Mouse (Mus musculus): ENCODE results near the gene Arrdc5. TPM values are rescaled to one million over a fixed set of nuclear protein-coding genes. Genes with fewer than 3 reads are reported as not detected.

The Arrdc5 gene
- polyA plus RNA-seq, 1 experiment: not detected

DNA sequence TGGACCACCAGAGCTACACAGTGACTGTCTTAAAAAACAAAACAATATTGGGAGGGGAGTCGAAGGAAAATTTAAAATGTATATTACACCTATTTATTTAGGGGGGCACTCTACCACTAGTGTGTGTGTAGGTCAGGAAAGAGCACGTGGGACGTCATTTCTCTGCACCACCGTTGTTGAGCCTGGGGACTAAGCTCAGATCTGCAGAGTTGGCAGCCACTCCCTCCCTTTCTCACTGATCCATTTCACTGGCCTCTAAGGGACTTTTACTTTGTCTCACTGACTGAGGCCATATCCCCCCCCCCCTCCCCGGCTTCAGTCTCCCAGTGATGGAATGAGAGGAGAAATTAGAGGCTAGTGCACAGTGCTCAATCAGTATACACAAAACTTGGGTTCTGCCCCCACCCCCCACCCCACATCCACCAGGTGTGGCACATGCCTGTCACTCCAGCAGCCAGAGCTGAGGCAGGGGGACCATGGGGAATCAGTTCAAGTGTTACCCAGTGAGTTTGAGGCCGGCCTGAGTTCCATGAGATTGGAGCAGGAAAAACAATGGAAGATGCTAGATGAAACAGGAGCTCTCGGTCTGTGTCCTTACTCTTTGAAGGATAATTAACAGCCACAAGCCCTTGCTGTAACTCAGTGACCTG is 8.1 kb downstream of the Arrdc5 start:
- Histone ChIP-seq H3K4me3 (ENCODE audit: insufficient read depth, low read depth, low read length) (no peak overlapping the region), H3K27ac (replicated peaks; ENCODE audit: low read depth, low read length) (peak overlapping the region; percentile 91), H3K4me1 (ENCODE audit: control insufficient read depth, insufficient read depth, insufficient read length, low read length) (peaks cover 17% of the 10 kb centered on the region)

DNA sequence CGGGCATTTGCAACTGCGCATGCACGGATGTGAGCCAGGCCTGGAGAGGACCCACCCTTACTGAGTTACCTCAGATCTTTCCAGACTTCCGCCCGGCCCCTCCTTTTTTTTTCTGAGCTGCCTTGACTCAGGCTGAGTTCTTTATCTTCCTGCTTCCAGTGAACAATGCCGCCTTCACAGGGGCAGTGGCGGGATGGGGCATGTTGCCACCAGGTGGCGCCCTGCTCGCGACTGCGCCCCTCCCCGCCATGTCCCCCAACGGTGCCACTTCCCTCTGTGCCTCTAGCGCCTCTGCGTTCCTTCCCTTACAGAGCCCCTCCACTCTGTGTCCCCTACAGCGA is 8.9 kb downstream of the Arrdc5 start:
- peak overlapping the region; percentile 72 for H3K4me3 ChIP-seq (ENCODE audit: insufficient read depth, low read depth, low read length)

DNA sequence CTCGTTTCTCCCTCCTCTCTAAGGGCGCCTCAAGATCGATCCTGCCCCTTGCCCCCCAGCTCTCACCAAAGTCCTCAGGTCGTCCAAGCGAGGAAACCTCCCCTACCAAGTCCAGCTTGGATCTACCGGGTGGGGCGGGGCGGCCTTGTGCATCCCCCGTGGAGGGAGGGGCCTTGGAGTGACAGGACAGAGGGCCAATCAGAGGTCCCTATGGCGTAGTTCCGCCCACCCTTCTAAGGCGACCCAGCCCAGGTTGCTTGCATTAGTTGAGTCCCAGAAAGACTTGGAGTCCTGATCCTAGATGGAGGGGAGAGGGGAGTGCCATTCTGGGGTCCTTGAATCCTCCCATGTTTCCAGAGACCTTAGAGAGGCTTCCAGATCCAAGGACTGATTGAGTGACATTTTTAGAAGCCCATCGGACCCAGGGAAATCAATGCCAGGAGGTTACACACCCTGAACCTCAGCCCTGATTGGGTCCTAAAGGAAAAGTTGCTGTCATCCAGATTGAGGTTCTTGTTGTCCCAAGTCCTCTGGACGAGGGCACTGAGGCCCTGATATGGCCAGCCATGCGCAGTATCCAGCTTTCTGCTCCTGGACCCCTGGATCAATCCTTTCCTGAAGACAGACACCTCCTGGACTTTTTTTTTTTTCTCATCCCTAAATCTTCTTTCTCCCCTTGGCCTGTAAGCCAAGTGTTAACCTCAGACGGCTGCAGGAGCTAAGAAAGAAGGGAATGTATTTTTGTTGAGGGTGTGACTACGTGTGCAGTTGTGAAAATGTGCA is 9.5 kb downstream of the Arrdc5 start:
- peaks cover 17% of the 10 kb centered on the region for H3K4me1 ChIP-seq (ENCODE audit: control insufficient read depth, insufficient read depth, insufficient read length, low read length)
- H3K27ac ChIP-seq (replicated peaks; ENCODE audit: low read depth, low read length): peak overlapping the region; percentile 77
- peak overlapping the region; percentile 72 for H3K4me3 ChIP-seq (ENCODE audit: insufficient read depth, low read depth, low read length)

More for the DNA sequence above, 8.9 kb downstream of the Arrdc5 start:
- Histone ChIP-seq H3K4me1 (ENCODE audit: control insufficient read depth, insufficient read depth, insufficient read length, low read length) (peaks cover 17% of the 10 kb centered on the region), H3K27ac (replicated peaks; ENCODE audit: low read depth, low read length) (peak overlapping the region; percentile 91)

- Histone ChIP-seq H3K27ac (replicated peaks; ENCODE audit: low read depth, low read length) (peak overlapping the region; percentile 58), H3K4me3 (ENCODE audit: insufficient read depth, low read depth, low read length) (peak overlapping the region; percentile 72), H3K4me1 (ENCODE audit: control insufficient read depth, insufficient read depth, insufficient read length, low read length) (peaks cover 17% of the 10 kb centered on the region)
Observed at GRCm38 (mm10) chr17:56289371-56290331, 10.4 kb downstream of the Arrdc5 start.

GRCm38 (mm10) chr17:56288866-56289265 is 11.2 kb downstream of the Arrdc5 start:
- Histone ChIP-seq H3K4me1 (ENCODE audit: control insufficient read depth, insufficient read depth, insufficient read length, low read length) (peaks cover 17% of the 10 kb centered on the region), H3K27ac (replicated peaks; ENCODE audit: low read depth, low read length) (peak overlapping the region; percentile 58), H3K4me3 (ENCODE audit: insufficient read depth, low read depth, low read length) (peak overlapping the region; percentile 72)

GRCm38 (mm10) chr17:56287830-56288229 is 12.3 kb downstream of the Arrdc5 start:
- peak overlapping the region; percentile 24 for H3K4me3 ChIP-seq (ENCODE audit: insufficient read depth, low read depth, low read length)
- H3K27ac ChIP-seq (replicated peaks; ENCODE audit: low read depth, low read length): peak overlapping the region; percentile 58
- peaks cover 17% of the 10 kb centered on the region for H3K4me1 ChIP-seq (ENCODE audit: control insufficient read depth, insufficient read depth, insufficient read length, low read length)

- Histone ChIP-seq H3K4me3 (ENCODE audit: insufficient read depth, low read depth, low read length) (no peak overlapping the region), H3K27ac (replicated peaks; ENCODE audit: low read depth, low read length) (no peak overlapping the region), H3K4me1 (ENCODE audit: control insufficient read depth, insufficient read depth, insufficient read length, low read length) (peaks cover 7% of the 10 kb centered on the region)
Observed at GRCm38 (mm10) chr17:56285995-56286394, 14.1 kb downstream of the Arrdc5 start.

DNA sequence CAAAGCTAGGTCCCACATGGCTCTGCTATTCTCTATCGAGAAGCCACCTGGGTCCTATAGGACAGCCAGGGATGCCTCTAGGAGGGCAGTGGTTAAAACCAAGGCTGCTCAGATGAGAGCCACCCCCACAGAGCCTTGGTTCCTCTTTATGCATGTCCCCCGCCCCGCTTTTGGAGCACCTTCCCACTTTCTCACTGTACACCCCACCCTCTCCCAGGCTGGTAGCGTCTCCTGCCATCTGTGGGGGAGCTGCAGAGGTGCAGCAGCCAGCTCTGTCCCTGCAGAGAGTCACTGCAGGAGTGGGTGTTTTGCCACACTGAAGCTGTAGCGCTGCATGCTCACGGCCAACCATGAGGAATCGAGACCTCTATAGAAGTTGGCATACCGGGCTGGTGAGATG is 16.8 kb downstream of the Arrdc5 start:
- Histone ChIP-seq H3K27ac (replicated peaks; ENCODE audit: low read depth, low read length) (no peak overlapping the region), H3K4me1 (ENCODE audit: control insufficient read depth, insufficient read depth, insufficient read length, low read length) (peaks cover 3% of the 10 kb centered on the region; the same call in 1 of the 2 replicates)

DNA sequence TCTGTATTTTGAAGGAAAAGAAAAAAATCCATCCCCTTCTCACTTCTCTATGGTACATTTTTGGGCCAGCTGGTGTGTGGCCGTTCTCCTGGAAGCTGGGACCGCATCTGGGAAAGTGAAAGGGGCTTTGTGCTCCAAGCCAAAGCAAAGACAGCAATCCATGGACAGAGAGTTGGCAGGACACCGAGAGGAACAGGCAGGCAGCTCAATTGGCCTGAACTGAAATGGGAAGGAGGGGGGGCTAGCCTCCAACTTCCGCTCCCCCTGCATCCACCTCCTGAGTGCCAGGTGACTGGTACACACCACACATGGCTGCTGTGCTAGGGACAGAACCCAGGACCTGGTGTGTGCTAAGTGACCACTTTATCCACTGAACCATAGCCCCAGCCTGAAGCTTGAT is 17.3 kb downstream of the Arrdc5 start:
- Histone ChIP-seq H3K4me1 (ENCODE audit: control insufficient read depth, insufficient read depth, insufficient read length, low read length) (peaks cover 2% of the 10 kb centered on the region; the same call in 1 of the 2 replicates), H3K4me3 (ENCODE audit: insufficient read depth, low read depth, low read length) (no peak overlapping the region), H3K27ac (replicated peaks; ENCODE audit: low read depth, low read length) (no peak overlapping the region)

More for the DNA sequence above, 16.8 kb downstream of the Arrdc5 start:
- no peak overlapping the region for H3K4me3 ChIP-seq (ENCODE audit: insufficient read depth, low read depth, low read length)

DNA sequence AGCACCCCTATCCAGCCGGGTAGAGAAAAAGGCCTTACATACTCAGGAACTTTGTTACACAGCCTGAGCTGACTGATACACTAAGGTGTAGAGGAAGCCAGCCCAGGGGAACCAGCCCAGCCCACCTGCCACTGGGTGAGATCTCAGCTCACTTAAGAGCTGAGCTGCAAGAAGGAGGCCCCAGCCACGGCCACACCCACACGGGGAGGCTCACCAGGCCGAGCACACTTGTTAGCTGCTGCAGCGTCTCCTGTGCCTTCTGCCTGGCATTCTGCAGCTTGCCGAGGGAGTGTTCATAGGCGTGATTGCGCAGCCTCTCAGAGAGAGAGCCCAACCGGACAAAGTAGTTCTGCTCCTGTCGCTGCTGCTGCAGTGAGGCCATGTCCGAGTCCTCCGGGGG is 18.9 kb downstream of the Arrdc5 start:
- Histone ChIP-seq H3K27ac (replicated peaks; ENCODE audit: low read depth, low read length) (no peak overlapping the region), H3K4me1 (ENCODE audit: control insufficient read depth, insufficient read depth, insufficient read length, low read length) (no peaks in the 10 kb centered on the region; the same call in 1 of the 2 replicates), H3K4me3 (ENCODE audit: insufficient read depth, low read depth, low read length) (no peak overlapping the region)

- Histone ChIP-seq H3K27ac (replicated peaks; ENCODE audit: low read depth, low read length) (peak overlapping the region; percentile 98), H3K4me3 (ENCODE audit: insufficient read depth, low read depth, low read length) (no peak overlapping the region), H3K4me1 (ENCODE audit: control insufficient read depth, insufficient read depth, insufficient read length, low read length) (no peaks in the 10 kb centered on the region; the same call in 1 of the 2 replicates)
Observed at GRCm38 (mm10) chr17:56279481-56280155, 20.5 kb downstream of the Arrdc5 start.

- H3K4me3 ChIP-seq (ENCODE audit: insufficient read depth, low read depth, low read length): no peak overlapping the region
- peaks cover 3% of the 10 kb centered on the region; the same call in 1 of the 2 replicates for H3K4me1 ChIP-seq (ENCODE audit: control insufficient read depth, insufficient read depth, insufficient read length, low read length)
- H3K27ac ChIP-seq (replicated peaks; ENCODE audit: low read depth, low read length): peak overlapping the region; percentile 91
Observed at GRCm38 (mm10) chr17:56278340-56278739, 21.7 kb downstream of the Arrdc5 start.

- Histone ChIP-seq H3K4me3 (ENCODE audit: insufficient read depth, low read depth, low read length) (no peak overlapping the region), H3K27ac (replicated peaks; ENCODE audit: low read depth, low read length) (peak overlapping the region; percentile 91), H3K4me1 (ENCODE audit: control insufficient read depth, insufficient read depth, insufficient read length, low read length) (peaks cover 5% of the 10 kb centered on the region)
Observed at GRCm38 (mm10) chr17:56277567-56277893, 22.6 kb downstream of the Arrdc5 start.

- H3K27ac ChIP-seq (replicated peaks; ENCODE audit: low read depth, low read length): peak within 1 kb of the TSS; percentile 96
- H3K4me1 ChIP-seq (ENCODE audit: control insufficient read depth, insufficient read depth, insufficient read length, low read length): peaks cover 5% of the 10 kb centered on the region
- peak within 1 kb of the TSS; percentile 80 for H3K4me3 ChIP-seq (ENCODE audit: insufficient read depth, low read depth, low read length)
Observed at GRCm38 (mm10) chr17:56276643-56277566, 23.2 kb downstream of the Arrdc5 start, which contains the start of gene Ticam1. Gene Ticam1, minus strand, starts transcription at chr17:56276786.
